Mouse (Mus musculus): ENCODE results near the gene Ginm1. TPM values are rescaled to one million over a fixed set of nuclear protein-coding genes. Genes with fewer than 3 reads are reported as not detected.

The Ginm1 gene
- polyA plus RNA-seq, 1 experiment: 1.4 TPM

DNA sequence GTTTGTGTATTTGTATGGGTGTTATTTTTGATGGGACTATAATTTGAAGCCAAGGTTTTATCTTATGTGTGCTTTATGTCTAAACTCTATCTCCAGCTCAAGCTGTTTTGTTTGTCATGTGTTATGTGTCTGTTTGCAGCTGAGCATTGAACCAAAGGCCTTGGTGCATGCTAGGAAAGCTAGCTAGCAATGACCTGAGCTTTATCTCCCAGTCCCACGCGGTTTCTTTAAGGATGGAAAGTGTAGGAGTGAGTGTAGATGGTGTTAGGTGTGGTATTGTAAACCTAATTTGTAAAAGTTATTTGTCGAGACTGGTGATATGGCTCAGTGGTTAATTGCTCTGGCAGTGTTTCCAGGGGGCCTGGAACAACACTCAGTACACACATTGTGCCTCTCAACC lies 54.7 kb downstream of the Ginm1 start:
- H3K27me3 ChIP-seq (ENCODE audit: control insufficient read depth): no peaks in the 10 kb centered on the region
- no peak overlapping the region for H3K4me3 ChIP-seq (replicated peaks)
- peaks cover 23% of the 10 kb centered on the region for H3K4me1 ChIP-seq (ENCODE audit: control insufficient read depth)
- H3K9me3 ChIP-seq (ENCODE audit: control insufficient read depth, low read length): no peaks in the 10 kb centered on the region
- TF ChIP-seq GATA1 (IDR thresholded peaks at IDR 0.05; ENCODE audit: low read length) (no peak), TAL1 (IDR thresholded peaks at IDR 0.05; ENCODE audit: low read length) (no peak)
- H3K36me3 ChIP-seq (ENCODE audit: control insufficient read depth): peaks cover 20% of the 10 kb centered on the region

GRCm38 (mm10) chr10:7737122-7737521 lies 55.5 kb downstream of the Ginm1 start:
- no peak for TF ChIP-seq GATA1 (IDR thresholded peaks at IDR 0.05; ENCODE audit: low read length)
- no peak for TF ChIP-seq TAL1 (IDR thresholded peaks at IDR 0.05; ENCODE audit: low read length)
- Histone ChIP-seq H3K27me3 (ENCODE audit: control insufficient read depth) (no peaks in the 10 kb centered on the region), H3K36me3 (ENCODE audit: control insufficient read depth) (peaks cover 15% of the 10 kb centered on the region), H3K9me3 (ENCODE audit: control insufficient read depth, low read length) (no peaks in the 10 kb centered on the region), H3K4me3 (replicated peaks) (no peak overlapping the region), H3K4me1 (ENCODE audit: control insufficient read depth) (peaks cover 23% of the 10 kb centered on the region)

DNA sequence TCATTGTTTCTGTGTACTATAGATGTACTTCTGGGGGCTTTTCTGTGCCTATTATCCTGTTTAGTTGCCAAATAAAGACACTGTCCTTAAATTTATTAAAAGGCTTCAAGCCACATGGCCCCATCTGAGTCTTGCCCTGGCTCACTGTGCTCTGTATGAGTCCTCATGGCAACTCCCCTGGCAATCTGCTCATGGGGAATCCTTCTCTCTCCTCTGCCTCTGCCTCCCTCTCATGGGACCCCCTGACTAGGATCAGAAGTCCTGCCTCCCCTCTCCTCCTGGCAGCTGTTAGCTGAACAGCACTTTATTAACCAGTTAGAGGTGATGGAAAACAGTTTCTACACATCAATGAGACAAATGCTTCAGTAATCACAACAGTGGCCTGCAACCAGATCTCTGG lies 61.0 kb downstream of the Ginm1 start:
- H3K9me3 ChIP-seq (ENCODE audit: control insufficient read depth, low read length): no peaks in the 10 kb centered on the region
- TF ChIP-seq TAL1 (IDR thresholded peaks at IDR 0.05; ENCODE audit: low read length) (no peak), GATA1 (IDR thresholded peaks at IDR 0.05; ENCODE audit: low read length) (no peak)
- H3K27me3 ChIP-seq (ENCODE audit: control insufficient read depth): no peaks in the 10 kb centered on the region
- H3K36me3 ChIP-seq (ENCODE audit: control insufficient read depth): no peaks in the 10 kb centered on the region
- H3K4me3 ChIP-seq (replicated peaks): no peak overlapping the region
- peaks cover 20% of the 10 kb centered on the region for H3K4me1 ChIP-seq (ENCODE audit: control insufficient read depth)

DNA sequence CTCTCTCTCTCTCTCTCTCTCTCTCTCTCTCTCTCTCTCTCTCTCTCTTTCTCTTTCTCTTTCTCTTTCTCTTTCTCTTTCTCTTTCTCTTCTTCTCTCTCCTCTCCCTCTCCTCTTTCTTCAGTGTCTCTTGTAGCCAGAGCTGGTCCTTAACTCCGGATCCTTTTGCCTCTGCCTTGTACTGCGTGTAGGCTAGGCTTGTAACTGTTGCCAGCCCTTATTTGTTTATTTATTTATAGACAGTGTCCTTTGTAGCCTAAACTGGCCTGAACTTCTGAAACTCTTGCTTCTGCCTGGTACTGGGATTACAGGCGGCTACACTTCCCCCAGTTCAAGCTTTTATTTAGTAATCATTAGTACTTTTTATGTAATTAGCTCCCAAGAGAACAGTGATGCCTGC lies 65.6 kb downstream of the Ginm1 start:
- no peak for TF ChIP-seq TAL1 (IDR thresholded peaks at IDR 0.05; ENCODE audit: low read length)
- no peak for TF ChIP-seq GATA1 (IDR thresholded peaks at IDR 0.05; ENCODE audit: low read length)
- Histone ChIP-seq H3K9me3 (ENCODE audit: control insufficient read depth, low read length) (no peaks in the 10 kb centered on the region), H3K27me3 (ENCODE audit: control insufficient read depth) (no peaks in the 10 kb centered on the region), H3K36me3 (ENCODE audit: control insufficient read depth) (no peaks in the 10 kb centered on the region), H3K4me1 (ENCODE audit: control insufficient read depth) (peaks cover 19% of the 10 kb centered on the region), H3K4me3 (replicated peaks) (peak overlapping the region; percentile 63)

DNA sequence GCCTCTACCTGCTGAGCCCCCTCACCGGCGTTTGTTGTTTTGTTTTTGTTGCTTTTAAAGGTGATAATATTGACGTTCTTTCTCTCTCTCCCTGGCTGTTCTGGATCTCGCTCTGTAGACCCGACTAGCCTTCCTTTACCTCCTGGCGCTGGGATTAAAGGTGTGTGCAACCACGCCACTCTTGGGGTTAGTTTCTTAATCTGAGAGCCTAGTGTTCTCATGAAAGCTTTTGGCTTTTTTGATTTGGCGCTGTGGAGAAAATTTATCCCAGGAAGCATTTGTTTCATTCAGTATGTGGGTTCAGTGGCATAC lies 66.2 kb downstream of the Ginm1 start:
- H3K36me3 ChIP-seq (ENCODE audit: control insufficient read depth): no peaks in the 10 kb centered on the region
- peaks cover 19% of the 10 kb centered on the region for H3K4me1 ChIP-seq (ENCODE audit: control insufficient read depth)
- peak overlapping the region; percentile 63 for H3K4me3 ChIP-seq (replicated peaks)
- no peaks in the 10 kb centered on the region for H3K27me3 ChIP-seq (ENCODE audit: control insufficient read depth)
- TF ChIP-seq TAL1 (IDR thresholded peaks at IDR 0.05; ENCODE audit: low read length) (no peak), GATA1 (IDR thresholded peaks at IDR 0.05; ENCODE audit: low read length) (no peak)
- no peaks in the 10 kb centered on the region for H3K9me3 ChIP-seq (ENCODE audit: control insufficient read depth, low read length)

- Histone ChIP-seq H3K4me3 (replicated peaks) (peak within 1 kb of the TSS; percentile 63), H3K4me1 (ENCODE audit: control insufficient read depth) (peaks cover 19% of the 10 kb centered on the region), H3K36me3 (ENCODE audit: control insufficient read depth) (no peaks in the 10 kb centered on the region), H3K9me3 (ENCODE audit: control insufficient read depth, low read length) (no peaks in the 10 kb centered on the region), H3K27me3 (ENCODE audit: control insufficient read depth) (no peaks in the 10 kb centered on the region)
- no peak for TF ChIP-seq TAL1 (IDR thresholded peaks at IDR 0.05; ENCODE audit: low read length)
- TF ChIP-seq GATA1 (IDR thresholded peaks at IDR 0.05; ENCODE audit: low read length): no peak
These were observed 66.7 kb downstream of the Ginm1 start, which contains the start of gene Katna1 for GRCm38 (mm10) chr10:7725751-7726500. Gene Katna1, plus strand, starts transcription at chr10:7726000.

Other genes with a start within 250 kb of the Ginm1 start
- not detected in 2 replicates for gene Lrp11, start 203.0 kb downstream of the Ginm1 start, polyA plus RNA-seq (2012)
- gene Nup43, start 125.3 kb downstream of the Ginm1 start, polyA plus RNA-seq (2012): 0.03 and 0.23 TPM in 2 replicates
- gene Pcmt1, start 111.7 kb downstream of the Ginm1 start, polyA plus RNA-seq (2012): 8.2 and 8.5 TPM in 2 replicates
- 0.15 and 0.16 TPM in 2 replicates for gene Lats1, start 111.6 kb downstream of the Ginm1 start, polyA plus RNA-seq (2012)
- 0.19 and 0.23 TPM in 2 replicates for gene Katna1, start 66.8 kb downstream of the Ginm1 start, polyA plus RNA-seq (2012)
- 0.38 and 0.91 TPM in 2 replicates for gene Ppil4, start 67 bp upstream of the Ginm1 start, polyA plus RNA-seq (2012)
- gene Zc3h12d, start 39.6 kb upstream of the Ginm1 start, polyA plus RNA-seq (2012): not detected in 2 replicates
- 0.83 and 1.1 TPM in 2 replicates for gene Tab2, start 163.4 kb upstream of the Ginm1 start, polyA plus RNA-seq (2012)